Mouse (Mus musculus) layer of hippocampus, postnatal 36 days (tissue): ENCODE data around the gene Smtnl2. TPM values are rescaled to one million over a fixed set of nuclear protein-coding genes. Genes with fewer than 3 reads are reported as not detected.

Source experiments
- DNase-seq, 2 experiments: peaks; one replicate each; pipeline ENCODE4 v3.0.0; 2022
- total RNA-seq, 2 experiments: library from RNA; stranded (reverse); gene quantifications; 2 replicates each; pipeline ENCODE4 v1.2.3; 2021

The Smtnl2 gene
- total RNA-seq, 2 experiments from 2014 or later: 1.5 to 2.7 TPM

GRCm38 (mm10) chr11:72425201-72425600, 13.7 kb upstream of the Smtnl2 start:
- DNase-seq: no peak

- no peak for DNase-seq
Measured at GRCm38 (mm10) chr11:72423686-72424085, 12.2 kb upstream of the Smtnl2 start.

GRCm38 (mm10) chr11:72421518-72422278, 10.2 kb upstream of the Smtnl2 start:
- no peak for DNase-seq

- no peak for DNase-seq
Measured at GRCm38 (mm10) chr11:72420460-72421122, 9.1 kb upstream of the Smtnl2 start.

- DNase-seq: no peak
Measured at GRCm38 (mm10) chr11:72419006-72419405, 7.5 kb upstream of the Smtnl2 start.

- DNase-seq: no peak
Measured at GRCm38 (mm10) chr11:72418227-72418626, 6.7 kb upstream of the Smtnl2 start.

GRCm38 (mm10) chr11:72417376-72417775, 5.9 kb upstream of the Smtnl2 start:
- no peak for DNase-seq

GRCm38 (mm10) chr11:72416666-72417065, 5.2 kb upstream of the Smtnl2 start:
- no peak for DNase-seq

GRCm38 (mm10) chr11:72415155-72415554, 3.6 kb upstream of the Smtnl2 start:
- no peak for DNase-seq

GRCm38 (mm10) chr11:72413601-72414190, 2.2 kb upstream of the Smtnl2 start:
- no peak for DNase-seq

GRCm38 (mm10) chr11:72413016-72413415, 1.5 kb upstream of the Smtnl2 start:
- DNase-seq: no peak

GRCm38 (mm10) chr11:72411945-72412344, 432 bp upstream of the Smtnl2 start:
- no peak for DNase-seq

- DNase-seq: no peak
Measured at GRCm38 (mm10) chr11:72410521-72411092, 906 bp downstream of the Smtnl2 start.

GRCm38 (mm10) chr11:72409649-72410385, 1.7 kb downstream of the Smtnl2 start:
- DNase-seq: no peak

GRCm38 (mm10) chr11:72408451-72409170, 2.9 kb downstream of the Smtnl2 start:
- no peak for DNase-seq

- DNase-seq: no peak
Measured at GRCm38 (mm10) chr11:72407574-72407973, 3.9 kb downstream of the Smtnl2 start.

- DNase-seq: no peak
Measured at GRCm38 (mm10) chr11:72407081-72407480, 4.4 kb downstream of the Smtnl2 start.

- no peak for DNase-seq
Measured at GRCm38 (mm10) chr11:72406079-72406675, 5.3 kb downstream of the Smtnl2 start.

- DNase-seq: no peak
Measured at GRCm38 (mm10) chr11:72405532-72405931, 6.0 kb downstream of the Smtnl2 start.

GRCm38 (mm10) chr11:72402969-72403368, 8.5 kb downstream of the Smtnl2 start:
- no peak for DNase-seq

GRCm38 (mm10) chr11:72402017-72402416, 9.5 kb downstream of the Smtnl2 start:
- no peak for DNase-seq
